Mouse (Mus musculus): Measurements from ENCODE around the gene Galntl6. TPM values are rescaled to one million over a fixed set of nuclear protein-coding genes. Genes with fewer than 3 reads are reported as not detected.

Gene Galntl6
- polyA plus RNA-seq (2015; fragmentation: Nextera tagmentation; extraction: Ambion mirVana): 9.9 and 10.3 TPM in 2 replicates

DNA sequence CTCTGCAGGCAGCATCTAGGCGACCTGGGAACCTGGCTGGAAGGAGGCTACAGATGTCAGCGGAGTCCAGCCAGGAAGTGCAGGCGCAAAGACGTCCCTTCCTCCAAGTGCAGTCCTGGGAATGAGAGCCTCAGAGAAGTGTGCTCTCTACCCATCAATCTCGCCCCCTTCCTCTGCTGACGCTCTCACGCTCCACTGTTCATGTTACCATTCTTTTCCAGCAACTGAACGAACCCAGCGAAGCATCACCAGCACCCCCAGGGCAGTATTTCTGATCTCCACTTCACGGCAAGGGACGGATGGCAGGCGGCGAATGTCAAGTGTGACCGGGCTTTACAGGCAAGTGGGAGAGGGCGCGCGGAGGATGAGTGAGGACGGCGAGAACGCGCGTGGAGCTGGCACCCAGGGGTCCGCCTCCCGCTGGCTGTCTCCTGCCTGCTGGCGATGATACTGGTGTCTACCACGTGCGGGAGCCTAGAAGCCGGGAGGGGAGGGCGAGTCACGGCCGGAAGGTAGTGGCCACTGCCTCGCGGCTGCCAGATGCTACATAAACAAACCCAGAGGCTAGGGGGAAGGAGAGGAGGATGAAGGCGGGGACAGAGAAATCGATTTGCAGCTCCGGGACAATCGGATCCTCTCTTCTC lies at the start of gene Galntl6:
Galntl6 (minus strand) TSS at position 445 of the 644 bp plus-strand sequence.
- H3K27me3 ChIP-seq: peaks cover 8% of the 10 kb centered on the region
- no peaks in the 10 kb centered on the region for H3K36me3 ChIP-seq
- H3K9me3 ChIP-seq: no peaks in the 10 kb centered on the region
- peak within 1 kb of the TSS; percentile 64 for H3K4me3 ChIP-seq
- WGBS: under 1% methylated on average over 37 of the region's 37 CpGs
- H3K9ac ChIP-seq: peak within 1 kb of the TSS; percentile 77
- H3K27ac ChIP-seq (replicated peaks): peak within 1 kb of the TSS; percentile 73
- H3K4me1 ChIP-seq (replicated peaks): peaks cover 17% of the 10 kb centered on the region
- ATAC-seq (ENCODE audit: low read depth): peak; percentile 84
- H3K4me2 ChIP-seq: peak within 1 kb of the TSS; percentile 81

GRCm38 (mm10) chr8:58957195-58957739 lies 44.8 kb upstream of the Galntl6 start:
- no peak overlapping the region for H3K4me3 ChIP-seq
- H3K4me2 ChIP-seq: no peak overlapping the region
- no peak for ATAC-seq (ENCODE audit: low read depth)
- H3K9me3 ChIP-seq: no peaks in the 10 kb centered on the region
- H3K27me3 ChIP-seq: no peaks in the 10 kb centered on the region
- H3K36me3 ChIP-seq: no peaks in the 10 kb centered on the region
- WGBS: 77% methylated on average over 5 of the region's 5 CpGs
- no peaks in the 10 kb centered on the region for H3K4me1 ChIP-seq (replicated peaks)
- no peak overlapping the region for H3K27ac ChIP-seq (replicated peaks)
- H3K9ac ChIP-seq: no peak overlapping the region

DNA sequence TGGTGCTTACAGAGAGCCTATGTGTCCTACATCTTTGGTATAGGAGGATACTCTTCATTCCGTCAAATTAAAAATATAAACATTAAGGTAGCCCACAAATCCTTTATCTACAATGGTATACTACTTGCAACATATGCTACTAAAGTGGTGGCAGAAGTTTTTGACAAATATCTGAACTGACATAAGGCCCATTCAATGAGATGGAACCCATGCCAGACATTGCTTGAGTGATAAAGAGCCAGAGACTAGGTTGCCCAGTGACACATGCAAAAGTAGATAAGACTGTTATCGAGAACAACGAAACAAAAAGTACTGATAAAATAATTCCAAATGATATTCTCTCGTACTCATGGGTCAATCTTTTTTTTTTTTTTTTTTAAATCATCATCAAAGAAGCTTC lies 31.3 kb upstream of the Galntl6 start:
- H3K9me3 ChIP-seq: no peaks in the 10 kb centered on the region
- no peaks in the 10 kb centered on the region for H3K4me1 ChIP-seq (replicated peaks)
- 93% methylated on average over 4 of the region's 4 CpGs for WGBS
- no peak overlapping the region for H3K27ac ChIP-seq (replicated peaks)
- H3K4me3 ChIP-seq: no peak overlapping the region
- no peak overlapping the region for H3K9ac ChIP-seq
- H3K27me3 ChIP-seq: no peaks in the 10 kb centered on the region
- ATAC-seq (ENCODE audit: low read depth): no peak
- no peaks in the 10 kb centered on the region for H3K36me3 ChIP-seq
- no peak overlapping the region for H3K4me2 ChIP-seq

- no peaks in the 10 kb centered on the region for H3K27me3 ChIP-seq
- ATAC-seq (ENCODE audit: low read depth): no peak
- H3K4me3 ChIP-seq: no peak overlapping the region
- no peaks in the 10 kb centered on the region for H3K9me3 ChIP-seq
- H3K9ac ChIP-seq: no peak overlapping the region
- no peaks in the 10 kb centered on the region for H3K4me1 ChIP-seq (replicated peaks)
- WGBS: 76% methylated on average over 1 of the region's 1 CpGs
- no peak overlapping the region for H3K4me2 ChIP-seq
- no peaks in the 10 kb centered on the region for H3K36me3 ChIP-seq
- no peak overlapping the region for H3K27ac ChIP-seq (replicated peaks)
Measured at GRCm38 (mm10) chr8:58931066-58931465, 18.6 kb upstream of the Galntl6 start.

GRCm38 (mm10) chr8:58915142-58915541 lies 2.7 kb upstream of the Galntl6 start:
- no peak overlapping the region for H3K27ac ChIP-seq (replicated peaks)
- H3K9ac ChIP-seq: no peak overlapping the region
- H3K4me1 ChIP-seq (replicated peaks): peaks cover 17% of the 10 kb centered on the region
- H3K4me2 ChIP-seq: no peak overlapping the region
- no peak for ATAC-seq (ENCODE audit: low read depth)
- peaks cover 8% of the 10 kb centered on the region for H3K27me3 ChIP-seq
- WGBS: 45% methylated on average over 2 of the region's 2 CpGs
- no peaks in the 10 kb centered on the region for H3K9me3 ChIP-seq
- no peaks in the 10 kb centered on the region for H3K36me3 ChIP-seq
- H3K4me3 ChIP-seq: no peak overlapping the region

GRCm38 (mm10) chr8:58913640-58913968 lies 1.2 kb upstream of the Galntl6 start:
- Histone ChIP-seq H3K4me1 (replicated peaks) (peaks cover 17% of the 10 kb centered on the region), H3K27me3 (peaks cover 8% of the 10 kb centered on the region), H3K36me3 (no peaks in the 10 kb centered on the region), H3K4me3 (peak overlapping the region; percentile 64), H3K9ac (peak overlapping the region; percentile 77), H3K9me3 (no peaks in the 10 kb centered on the region), H3K27ac (replicated peaks) (no peak overlapping the region), H3K4me2 (peak overlapping the region; percentile 81)
- ATAC-seq (ENCODE audit: low read depth): no peak
- WGBS: 35% methylated on average over 3 of the region's 3 CpGs

GRCm38 (mm10) chr8:58912840-58913639 lies 600 bp upstream of the Galntl6 start:
- H3K9me3 ChIP-seq: no peaks in the 10 kb centered on the region
- no peaks in the 10 kb centered on the region for H3K36me3 ChIP-seq
- ATAC-seq (ENCODE audit: low read depth): peak; percentile 84
- H3K27me3 ChIP-seq: peaks cover 8% of the 10 kb centered on the region
- peaks cover 17% of the 10 kb centered on the region for H3K4me1 ChIP-seq (replicated peaks)
- H3K27ac ChIP-seq (replicated peaks): peak overlapping the region; percentile 73
- H3K4me3 ChIP-seq: peak overlapping the region; percentile 64
- H3K9ac ChIP-seq: peak overlapping the region; percentile 77
- H3K4me2 ChIP-seq: peak overlapping the region; percentile 81
- 2% methylated on average over 30 of the region's 30 CpGs for WGBS

DNA sequence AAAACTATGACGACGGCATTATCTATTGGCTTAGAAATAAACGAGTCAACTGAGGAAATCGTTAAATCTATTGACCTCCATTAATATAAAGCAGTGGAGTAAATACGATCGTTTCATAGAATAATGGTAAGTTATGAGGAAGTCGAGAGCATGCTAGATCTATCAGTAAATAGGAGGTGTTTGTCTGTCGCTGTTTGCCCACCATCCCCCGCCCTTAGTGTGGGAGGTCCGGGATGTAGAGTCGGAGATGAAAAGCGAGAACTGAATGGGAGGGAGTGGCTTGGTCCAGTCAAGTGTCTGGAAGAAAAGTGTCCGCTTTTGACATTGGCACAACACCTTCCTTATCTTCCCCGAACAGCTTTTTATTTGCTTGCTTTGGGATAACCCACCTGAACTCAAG lies 763 bp downstream of the Galntl6 start, which contains the start of gene BC030500:
BC030500 (plus strand) TSS at position 79 of the 400 bp plus-strand sequence.
- Histone ChIP-seq H3K27me3 (peaks cover 8% of the 10 kb centered on the region), H3K36me3 (no peaks in the 10 kb centered on the region), H3K9ac (peak within 1 kb of the TSS; percentile 77), H3K4me1 (replicated peaks) (peaks cover 17% of the 10 kb centered on the region), H3K4me2 (peak within 1 kb of the TSS; percentile 81), H3K9me3 (no peaks in the 10 kb centered on the region), H3K4me3 (peak within 1 kb of the TSS; percentile 64), H3K27ac (replicated peaks) (peak within 1 kb of the TSS; percentile 73)
- ATAC-seq (ENCODE audit: low read depth): no peak
- WGBS: 6% methylated on average over 14 of the region's 14 CpGs

DNA sequence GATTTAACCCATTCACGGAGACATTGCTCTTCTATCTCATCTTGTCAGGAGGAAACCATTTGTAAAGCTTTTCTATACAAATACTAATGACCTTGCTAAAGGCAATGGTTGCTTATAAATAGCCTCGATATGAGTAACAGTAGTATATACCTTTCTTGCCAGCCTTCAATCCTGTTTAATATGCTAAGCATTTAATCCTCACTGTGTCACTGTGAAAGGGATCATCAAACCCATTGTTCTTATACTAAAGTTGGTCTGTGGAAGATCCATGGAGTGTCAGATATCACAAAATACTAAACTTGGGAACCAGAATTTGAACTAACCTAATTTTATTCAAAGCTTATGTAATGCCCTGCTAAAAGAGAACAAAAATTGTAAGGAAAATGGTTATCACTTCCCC lies 8.0 kb downstream of the Galntl6 start:
- no peaks in the 10 kb centered on the region for H3K9me3 ChIP-seq
- H3K27me3 ChIP-seq: no peaks in the 10 kb centered on the region
- no peaks in the 10 kb centered on the region for H3K36me3 ChIP-seq
- H3K4me2 ChIP-seq: no peak overlapping the region
- H3K4me3 ChIP-seq: no peak overlapping the region
- no peak overlapping the region for H3K9ac ChIP-seq
- no peak overlapping the region for H3K27ac ChIP-seq (replicated peaks)
- WGBS: 40% methylated on average over 2 of the region's 2 CpGs
- H3K4me1 ChIP-seq (replicated peaks): no peaks in the 10 kb centered on the region
- no peak for ATAC-seq (ENCODE audit: low read depth)

GRCm38 (mm10) chr8:58895960-58896359 lies 16.5 kb downstream of the Galntl6 start:
- Histone ChIP-seq H3K27me3 (no peaks in the 10 kb centered on the region), H3K4me3 (no peak overlapping the region), H3K9ac (no peak overlapping the region), H3K36me3 (no peaks in the 10 kb centered on the region), H3K9me3 (no peaks in the 10 kb centered on the region), H3K4me2 (no peak overlapping the region), H3K4me1 (replicated peaks) (no peaks in the 10 kb centered on the region), H3K27ac (replicated peaks) (no peak overlapping the region)
- ATAC-seq (ENCODE audit: low read depth): no peak
- 75% methylated on average over 6 of the region's 6 CpGs for WGBS

DNA sequence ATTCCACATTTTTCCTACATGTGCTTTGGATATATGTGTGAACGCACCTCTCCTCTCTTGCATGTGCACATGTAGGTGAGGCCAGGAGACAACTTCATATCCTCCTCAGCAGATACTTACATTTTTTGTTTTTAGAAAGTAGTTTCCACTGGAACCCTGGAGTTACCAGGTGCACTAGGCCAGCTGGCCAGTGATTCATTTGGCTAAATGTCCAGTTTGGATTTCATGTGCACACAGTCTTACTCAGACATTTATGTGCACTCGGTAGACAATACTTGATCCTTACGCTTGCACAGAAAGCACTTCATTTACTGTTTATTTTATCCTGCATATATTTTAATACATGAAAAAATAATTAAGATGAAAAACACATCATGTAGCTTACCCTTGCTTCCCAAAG lies 21.8 kb downstream of the Galntl6 start:
- Histone ChIP-seq H3K9me3 (no peaks in the 10 kb centered on the region), H3K4me2 (no peak overlapping the region), H3K4me1 (replicated peaks) (no peaks in the 10 kb centered on the region), H3K27me3 (no peaks in the 10 kb centered on the region), H3K36me3 (no peaks in the 10 kb centered on the region), H3K4me3 (no peak overlapping the region), H3K9ac (no peak overlapping the region), H3K27ac (replicated peaks) (no peak overlapping the region)
- no peak for ATAC-seq (ENCODE audit: low read depth)
- 93% methylated on average over 3 of the region's 3 CpGs for WGBS

DNA sequence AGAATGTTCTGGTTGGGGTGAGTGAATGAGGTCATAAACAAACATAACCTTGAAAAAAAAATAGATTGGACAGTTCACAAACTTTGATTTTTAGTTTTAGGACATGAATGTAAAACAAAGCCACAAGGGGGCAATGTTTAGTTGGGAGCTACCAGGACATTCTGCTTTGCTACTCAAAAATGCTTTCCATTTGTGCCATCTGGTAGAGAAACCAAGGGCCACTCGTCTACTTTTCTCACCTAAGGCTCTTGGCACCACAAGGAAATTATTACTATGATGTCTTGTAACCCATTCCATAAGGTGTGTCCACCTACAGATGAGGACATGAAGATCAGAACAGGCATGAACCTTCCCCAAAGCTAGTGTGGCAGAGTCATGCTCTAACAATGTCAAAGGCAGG lies 26.0 kb downstream of the Galntl6 start:
- Histone ChIP-seq H3K36me3 (no peaks in the 10 kb centered on the region), H3K4me1 (replicated peaks) (no peaks in the 10 kb centered on the region), H3K27ac (replicated peaks) (no peak overlapping the region), H3K4me3 (no peak overlapping the region), H3K9ac (no peak overlapping the region), H3K9me3 (no peaks in the 10 kb centered on the region), H3K27me3 (no peaks in the 10 kb centered on the region), H3K4me2 (no peak overlapping the region)
- no peak; the same call in 1 of the 2 replicates for ATAC-seq (ENCODE audit: low read depth)
- 8% methylated on average over 1 of the region's 1 CpGs for WGBS
